Mouse (Mus musculus) neural tube, embryonic 13.5 days (tissue): Measurements from ENCODE around the gene Tubg2. TPM values are rescaled to one million over a fixed set of nuclear protein-coding genes. Genes with fewer than 3 reads are reported as not detected.

Experiments used
- ATAC-seq: fragments of 200-750 bp; cut with Nextera tagmentation; 2 replicates; pipeline ENCODE4 v1.8.0; 2017; ENCODE audit warnings: low read depth, mild to moderate bottlenecking, moderate TSS enrichment, moderate library complexity
- H3K27ac ChIP-seq: fragments of 300-500 bp; sonication (generic); replicated peaks from 2 replicates; pipeline ENCODE4 v1.5.1; 2015; ENCODE audit warnings: moderate library complexity, mild to moderate bottlenecking, inconsistent platforms
- H3K27me3 ChIP-seq: fragments of 300-500 bp; sonication (generic); 2 replicates; pipeline ENCODE4 v1.6.1; 2015; ENCODE audit warnings: mild to moderate bottlenecking, inconsistent platforms
- H3K36me3 ChIP-seq: fragments of 300-500 bp; sonication (generic); 2 replicates; pipeline ENCODE4 v1.6.1; 2015; ENCODE audit warnings: mild to moderate bottlenecking, inconsistent platforms
- H3K4me1 ChIP-seq: fragments of 300-500 bp; sonication (generic); replicated peaks from 2 replicates; pipeline ENCODE4 v1.6.1; 2015; ENCODE audit warnings: inconsistent platforms
- H3K4me2 ChIP-seq: fragments of 300-500 bp; sonication (generic); 2 replicates; pipeline ENCODE4 v1.6.1; 2015; ENCODE audit warnings: inconsistent platforms, mild to moderate bottlenecking, moderate library complexity
- H3K4me3 ChIP-seq: fragments of 300-500 bp; sonication (generic); 2 replicates; pipeline ENCODE4 v1.5.1; 2015; ENCODE audit warnings: mild to moderate bottlenecking, inconsistent platforms
- H3K9ac ChIP-seq: fragments of 300-500 bp; sonication (generic); 2 replicates; pipeline ENCODE4 v1.6.1; 2015; ENCODE audit warnings: moderate library complexity, mild to moderate bottlenecking, inconsistent platforms
- H3K9me3 ChIP-seq: fragments of 300-500 bp; sonication (generic); 2 replicates; pipeline ENCODE4 v1.6.1; 2016; ENCODE audit warnings: inconsistent platforms
- WGBS: fragments of 180-500 bp; shearing (Covaris S2); methylation state at CpG from one replicate; pipeline ENCODE4 v1.1.7; 2015; 5-methylcytosine and 5-hydroxymethylcytosine counted together
- polyA plus RNA-seq: library from polyadenylated mRNA; unstranded; fragments of >200 nt; fragmentation: Nextera tagmentation; extraction: Ambion mirVana; gene quantifications from 2 replicates; pipeline ENCODE4 v1.2.1, GENCODE M21; 2015

The Tubg2 gene
- polyA plus RNA-seq, 1 experiment from 2014 or later: 38.9 TPM

GRCm38 (mm10) chr11:101176117-101176691, 20.5 kb downstream of the Tubg2 start:
- Histone ChIP-seq H3K36me3 (no peaks in the 10 kb centered on the region), H3K9ac (peak overlapping the region; percentile 76), H3K4me2 (peak overlapping the region; percentile 66), H3K4me1 (peaks cover 69% of the 10 kb centered on the region), H3K27ac (peak overlapping the region; percentile 70), H3K27me3 (peaks cover 57% of the 10 kb centered on the region), H3K4me3 (peak overlapping the region; percentile 39), H3K9me3 (no peaks in the 10 kb centered on the region)
- ATAC-seq: peak; percentile 1; the same call in 1 of the 2 replicates
- WGBS: under 1% methylated on average over 25 of the region's 25 CpGs

- 29% methylated on average over 22 of the region's 22 CpGs for WGBS
- Histone ChIP-seq H3K4me2 (peak overlapping the region; percentile 66), H3K4me3 (peak overlapping the region; percentile 39), H3K36me3 (no peaks in the 10 kb centered on the region), H3K9me3 (no peaks in the 10 kb centered on the region), H3K27me3 (peaks cover 58% of the 10 kb centered on the region), H3K27ac (no peak overlapping the region), H3K4me1 (peaks cover 62% of the 10 kb centered on the region), H3K9ac (peak overlapping the region; percentile 76)
- ATAC-seq: no peak
These were observed 21.4 kb downstream of the Tubg2 start for GRCm38 (mm10) chr11:101176933-101177773.

GRCm38 (mm10) chr11:101178061-101179058, 22.7 kb downstream of the Tubg2 start:
- H3K27ac ChIP-seq: no peak overlapping the region
- H3K9me3 ChIP-seq: no peaks in the 10 kb centered on the region
- H3K4me1 ChIP-seq: peaks cover 50% of the 10 kb centered on the region
- peak overlapping the region; percentile 39; the same call in 1 of the 2 replicates for H3K4me3 ChIP-seq
- H3K4me2 ChIP-seq: peak overlapping the region; percentile 66
- no peaks in the 10 kb centered on the region for H3K36me3 ChIP-seq
- 51% methylated on average over 36 of the region's 36 CpGs for WGBS
- ATAC-seq: no peak
- no peak overlapping the region for H3K9ac ChIP-seq
- H3K27me3 ChIP-seq: peaks cover 61% of the 10 kb centered on the region

GRCm38 (mm10) chr11:101179306-101179705, 23.6 kb downstream of the Tubg2 start:
- H3K27me3 ChIP-seq: peaks cover 59% of the 10 kb centered on the region
- no peak overlapping the region for H3K9ac ChIP-seq
- H3K4me3 ChIP-seq: no peak overlapping the region
- no peaks in the 10 kb centered on the region for H3K36me3 ChIP-seq
- no peak overlapping the region for H3K4me2 ChIP-seq
- ATAC-seq: no peak
- 80% methylated on average over 15 of the region's 15 CpGs for WGBS
- H3K9me3 ChIP-seq: no peaks in the 10 kb centered on the region
- peaks cover 41% of the 10 kb centered on the region for H3K4me1 ChIP-seq
- H3K27ac ChIP-seq: no peak overlapping the region

GRCm38 (mm10) chr11:101180261-101180660, 24.6 kb downstream of the Tubg2 start:
- WGBS: 67% methylated on average over 17 of the region's 17 CpGs
- H3K36me3 ChIP-seq: no peaks in the 10 kb centered on the region
- ATAC-seq: no peak
- no peak overlapping the region for H3K27ac ChIP-seq
- no peak overlapping the region for H3K9ac ChIP-seq
- peaks cover 50% of the 10 kb centered on the region for H3K27me3 ChIP-seq
- H3K4me2 ChIP-seq: no peak overlapping the region
- H3K4me1 ChIP-seq: peaks cover 31% of the 10 kb centered on the region
- H3K4me3 ChIP-seq: no peak overlapping the region
- no peaks in the 10 kb centered on the region for H3K9me3 ChIP-seq

- peaks cover 25% of the 10 kb centered on the region for H3K4me1 ChIP-seq
- peaks cover 44% of the 10 kb centered on the region for H3K27me3 ChIP-seq
- no peak overlapping the region for H3K9ac ChIP-seq
- no peak overlapping the region for H3K27ac ChIP-seq
- H3K4me2 ChIP-seq: no peak overlapping the region
- H3K4me3 ChIP-seq: no peak overlapping the region
- no peaks in the 10 kb centered on the region; the same call in 1 of the 2 replicates for H3K36me3 ChIP-seq
- WGBS: 42% methylated on average over 10 of the region's 10 CpGs
- no peak for ATAC-seq
- H3K9me3 ChIP-seq: no peaks in the 10 kb centered on the region
These were observed 25.4 kb downstream of the Tubg2 start for GRCm38 (mm10) chr11:101180846-101181740.

GRCm38 (mm10) chr11:101181961-101182360, 26.3 kb downstream of the Tubg2 start:
- Histone ChIP-seq H3K27me3 (peaks cover 37% of the 10 kb centered on the region), H3K9me3 (no peaks in the 10 kb centered on the region), H3K36me3 (peaks cover 8% of the 10 kb centered on the region), H3K9ac (no peak overlapping the region), H3K27ac (no peak overlapping the region), H3K4me1 (peaks cover 16% of the 10 kb centered on the region), H3K4me3 (no peak overlapping the region), H3K4me2 (no peak overlapping the region)
- ATAC-seq: no peak
- WGBS: 91% methylated on average over 11 of the region's 11 CpGs

GRCm38 (mm10) chr11:101182771-101183517, 27.2 kb downstream of the Tubg2 start:
- Histone ChIP-seq H3K9ac (0 out of 2 replicates have a peak overlapping the region, but pooled peaks have one; percentile 45), H3K36me3 (peaks cover 10% of the 10 kb centered on the region), H3K4me2 (no peak overlapping the region), H3K9me3 (no peaks in the 10 kb centered on the region), H3K27ac (no peak overlapping the region), H3K4me3 (no peak overlapping the region), H3K27me3 (peaks cover 27% of the 10 kb centered on the region), H3K4me1 (peaks cover 6% of the 10 kb centered on the region; the same call in 1 of the 2 replicates)
- ATAC-seq: no peak
- 76% methylated on average over 14 of the region's 14 CpGs for WGBS

GRCm38 (mm10) chr11:101184984-101185383, 29.3 kb downstream of the Tubg2 start:
- H3K27me3 ChIP-seq: peaks cover 9% of the 10 kb centered on the region
- no peak overlapping the region for H3K4me3 ChIP-seq
- no peaks in the 10 kb centered on the region for H3K9me3 ChIP-seq
- no peak overlapping the region for H3K27ac ChIP-seq
- H3K4me1 ChIP-seq: peaks cover 18% of the 10 kb centered on the region
- H3K9ac ChIP-seq: no peak overlapping the region
- WGBS: 88% methylated on average over 12 of the region's 12 CpGs
- peaks cover 10% of the 10 kb centered on the region for H3K36me3 ChIP-seq
- no peak for ATAC-seq
- no peak overlapping the region for H3K4me2 ChIP-seq

- peaks cover 9% of the 10 kb centered on the region for H3K27me3 ChIP-seq
- H3K4me2 ChIP-seq: no peak overlapping the region
- H3K36me3 ChIP-seq: peaks cover 10% of the 10 kb centered on the region
- no peak overlapping the region for H3K9ac ChIP-seq
- no peak overlapping the region for H3K4me3 ChIP-seq
- H3K27ac ChIP-seq: no peak overlapping the region
- H3K4me1 ChIP-seq: peaks cover 23% of the 10 kb centered on the region
- 93% methylated on average over 4 of the region's 4 CpGs for WGBS
- ATAC-seq: no peak
- H3K9me3 ChIP-seq: no peaks in the 10 kb centered on the region
These were observed 29.7 kb downstream of the Tubg2 start for GRCm38 (mm10) chr11:101185441-101185840.
